Mouse (Mus musculus) adipose tissue, adult 10 weeks (tissue): ENCODE results near the gene Cldn34b4. TPM values are rescaled to one million over a fixed set of nuclear protein-coding genes. Genes with fewer than 3 reads are reported as not detected.

Source experiments
- polyA plus RNA-seq: library from polyadenylated mRNA; stranded (reverse); fragments of 350-450 nt; fragmentation: Illumina TruSeq; extraction: RNeasy Lipid Tissue Mini Kit (QIAGEN cat#74804); gene quantifications from one replicate; pipeline ENCODE4 v1.2.3, GENCODE M21; 2014; ENCODE audit warnings: low read depth, low replicate concordance

The Cldn34b4 gene
- 0.29 TPM for polyA plus RNA-seq

DNA sequence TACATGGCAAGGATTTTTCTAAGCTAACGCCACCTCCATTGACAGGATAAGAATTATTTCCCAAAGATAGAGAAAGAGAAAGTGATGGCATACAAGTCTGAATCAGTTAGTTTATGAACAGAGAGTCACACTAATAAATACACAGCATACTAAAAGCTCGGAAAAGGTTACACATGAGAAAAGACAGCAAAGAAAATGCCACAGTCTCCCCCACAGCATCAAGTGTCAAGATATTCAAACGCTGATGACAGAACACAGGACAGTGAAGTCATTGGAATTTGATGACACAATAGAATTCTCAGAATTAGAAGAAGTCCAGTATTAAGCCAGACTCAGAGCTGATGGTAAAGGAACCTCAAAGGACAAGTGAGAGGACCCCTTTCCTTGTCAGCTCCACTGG lies at the start of gene Cldn34b4:
Gene Cldn34b4 (plus strand): TSS at position 301 of the 400 bp plus-strand sequence.

Other genes with a start within 250 kb of the Cldn34b4 start
- gene Cldn34b3, start 129.0 kb upstream of the Cldn34b4 start, polyA plus RNA-seq: not detected
- not detected for gene Cldn34d, start 209.6 kb downstream of the Cldn34b4 start, polyA plus RNA-seq